Mouse (Mus musculus): Measurements from ENCODE around the gene Nsun3. TPM values are rescaled to one million over a fixed set of nuclear protein-coding genes. Genes with fewer than 3 reads are reported as not detected.

The Nsun3 gene
- polyA plus RNA-seq, 1 experiment from 2014 or later, result 10.0 TPM

GRCm38 (mm10) chr16:62810855-62811254 lies 24.2 kb upstream of the Nsun3 start:
- H3K9me3 ChIP-seq (ENCODE audit: control insufficient read depth, low read length), result no peaks in the 10 kb centered on the region
- no peak overlapping the region for H3K4me2 ChIP-seq (replicated peaks; ENCODE audit: low read depth, low read length)
- no peak overlapping the region for H3K4me3 ChIP-seq (ENCODE audit: low read depth, low read length)
- DNase-seq (ENCODE audit: low spot score) (no peak), ATAC-seq (ENCODE audit: low FRiP score) (no peak)
- H3K27ac ChIP-seq (ENCODE audit: low read depth, low read length), result no peak overlapping the region
- no peaks in the 10 kb centered on the region for H3K36me3 ChIP-seq (ENCODE audit: control insufficient read depth, insufficient read depth, low read length)
- WGBS, result 94% methylated on average over 4 of the region's 4 CpGs
- no peaks in the 10 kb centered on the region for H3K4me1 ChIP-seq (replicated peaks; ENCODE audit: control insufficient read depth, insufficient read depth, low read length)
- H3K27me3 ChIP-seq (ENCODE audit: control insufficient read depth, insufficient read depth, low read length), result no peaks in the 10 kb centered on the region
- H3K9ac ChIP-seq (ENCODE audit: low read depth, low read length), result no peak overlapping the region

GRCm38 (mm10) chr16:62807249-62807979 lies 20.8 kb upstream of the Nsun3 start:
- WGBS, result 65% methylated on average over 8 of the region's 8 CpGs
- peak; percentile 33; the same call in 1 of the 2 replicates for ATAC-seq (ENCODE audit: low FRiP score)

GRCm38 (mm10) chr16:62804621-62805020 lies 18.0 kb upstream of the Nsun3 start:
- 96% methylated on average over 3 of the region's 3 CpGs for WGBS

More at GRCm38 (mm10) chr16:62807249-62807979, 20.8 kb upstream of the Nsun3 start:
- H3K4me3 ChIP-seq (ENCODE audit: low read depth, low read length), result no peak overlapping the region
- DNase-seq (ENCODE audit: low spot score), result no peak
- no peak overlapping the region for H3K27ac ChIP-seq (ENCODE audit: low read depth, low read length)
- H3K36me3 ChIP-seq (ENCODE audit: control insufficient read depth, insufficient read depth, low read length), result no peaks in the 10 kb centered on the region
- no peak overlapping the region for H3K4me2 ChIP-seq (replicated peaks; ENCODE audit: low read depth, low read length)
- no peaks in the 10 kb centered on the region for H3K4me1 ChIP-seq (replicated peaks; ENCODE audit: control insufficient read depth, insufficient read depth, low read length)
- H3K9ac ChIP-seq (ENCODE audit: low read depth, low read length), result no peak overlapping the region
- H3K9me3 ChIP-seq (ENCODE audit: control insufficient read depth, low read length), result no peaks in the 10 kb centered on the region
- H3K27me3 ChIP-seq (ENCODE audit: control insufficient read depth, insufficient read depth, low read length), result no peaks in the 10 kb centered on the region

GRCm38 (mm10) chr16:62799839-62800238 lies 13.2 kb upstream of the Nsun3 start:
- Histone ChIP-seq H3K4me3 (ENCODE audit: low read depth, low read length) (no peak overlapping the region), H3K4me2 (replicated peaks; ENCODE audit: low read depth, low read length) (no peak overlapping the region)
- WGBS, result 82% methylated on average over 3 of the region's 3 CpGs

More at GRCm38 (mm10) chr16:62804621-62805020, 18.0 kb upstream of the Nsun3 start:
- H3K27me3 ChIP-seq (ENCODE audit: control insufficient read depth, insufficient read depth, low read length), result no peaks in the 10 kb centered on the region
- no peak overlapping the region for H3K4me3 ChIP-seq (ENCODE audit: low read depth, low read length)
- H3K9ac ChIP-seq (ENCODE audit: low read depth, low read length), result no peak overlapping the region
- no peaks in the 10 kb centered on the region for H3K4me1 ChIP-seq (replicated peaks; ENCODE audit: control insufficient read depth, insufficient read depth, low read length)
- no peak overlapping the region for H3K27ac ChIP-seq (ENCODE audit: low read depth, low read length)
- H3K36me3 ChIP-seq (ENCODE audit: control insufficient read depth, insufficient read depth, low read length), result no peaks in the 10 kb centered on the region
- ATAC-seq (ENCODE audit: low FRiP score) (no peak), DNase-seq (ENCODE audit: low spot score) (no peak)
- H3K4me2 ChIP-seq (replicated peaks; ENCODE audit: low read depth, low read length), result no peak overlapping the region
- no peaks in the 10 kb centered on the region for H3K9me3 ChIP-seq (ENCODE audit: control insufficient read depth, low read length)

GRCm38 (mm10) chr16:62799426-62799825 lies 12.8 kb upstream of the Nsun3 start:
- Histone ChIP-seq H3K36me3 (ENCODE audit: control insufficient read depth, insufficient read depth, low read length) (no peaks in the 10 kb centered on the region), H3K4me3 (ENCODE audit: low read depth, low read length) (no peak overlapping the region), H3K27me3 (ENCODE audit: control insufficient read depth, insufficient read depth, low read length) (no peaks in the 10 kb centered on the region), H3K9ac (ENCODE audit: low read depth, low read length) (no peak overlapping the region), H3K4me2 (replicated peaks; ENCODE audit: low read depth, low read length) (no peak overlapping the region), H3K9me3 (ENCODE audit: control insufficient read depth, low read length) (no peaks in the 10 kb centered on the region), H3K27ac (ENCODE audit: low read depth, low read length) (no peak overlapping the region), H3K4me1 (replicated peaks; ENCODE audit: control insufficient read depth, insufficient read depth, low read length) (no peaks in the 10 kb centered on the region)
- ATAC-seq (ENCODE audit: low FRiP score) (no peak), DNase-seq (ENCODE audit: low spot score) (no peak)
- 88% methylated on average over 4 of the region's 4 CpGs for whole genome bisulfite sequencing

More at GRCm38 (mm10) chr16:62799839-62800238, 13.2 kb upstream of the Nsun3 start:
- no peaks in the 10 kb centered on the region for H3K4me1 ChIP-seq (replicated peaks; ENCODE audit: control insufficient read depth, insufficient read depth, low read length)
- no peak for DNase-seq (ENCODE audit: low spot score)
- no peak overlapping the region for H3K27ac ChIP-seq (ENCODE audit: low read depth, low read length)
- H3K27me3 ChIP-seq (ENCODE audit: control insufficient read depth, insufficient read depth, low read length), result no peaks in the 10 kb centered on the region
- no peaks in the 10 kb centered on the region for H3K9me3 ChIP-seq (ENCODE audit: control insufficient read depth, low read length)
- no peak overlapping the region for H3K9ac ChIP-seq (ENCODE audit: low read depth, low read length)
- ATAC-seq (ENCODE audit: low FRiP score), result no peak
- H3K36me3 ChIP-seq (ENCODE audit: control insufficient read depth, insufficient read depth, low read length), result no peaks in the 10 kb centered on the region

- WGBS, result 91% methylated on average over 3 of the region's 3 CpGs
- H3K27ac ChIP-seq (ENCODE audit: low read depth, low read length), result no peak overlapping the region
- H3K4me2 ChIP-seq (replicated peaks; ENCODE audit: low read depth, low read length), result no peak overlapping the region
- ATAC-seq (ENCODE audit: low FRiP score), result no peak
- no peak overlapping the region for H3K9ac ChIP-seq (ENCODE audit: low read depth, low read length)
- DNase-seq (ENCODE audit: low spot score), result no peak
- no peaks in the 10 kb centered on the region for H3K4me1 ChIP-seq (replicated peaks; ENCODE audit: control insufficient read depth, insufficient read depth, low read length)
- H3K4me3 ChIP-seq (ENCODE audit: low read depth, low read length), result no peak overlapping the region
- no peaks in the 10 kb centered on the region for H3K36me3 ChIP-seq (ENCODE audit: control insufficient read depth, insufficient read depth, low read length)
- no peaks in the 10 kb centered on the region for H3K27me3 ChIP-seq (ENCODE audit: control insufficient read depth, insufficient read depth, low read length)
- H3K9me3 ChIP-seq (ENCODE audit: control insufficient read depth, low read length), result no peaks in the 10 kb centered on the region
Observed at GRCm38 (mm10) chr16:62798808-62799207, 12.2 kb upstream of the Nsun3 start.

GRCm38 (mm10) chr16:62796608-62797007 lies 10.0 kb upstream of the Nsun3 start:
- Histone ChIP-seq H3K4me1 (replicated peaks; ENCODE audit: control insufficient read depth, insufficient read depth, low read length) (no peaks in the 10 kb centered on the region), H3K27ac (ENCODE audit: low read depth, low read length) (no peak overlapping the region), H3K27me3 (ENCODE audit: control insufficient read depth, insufficient read depth, low read length) (no peaks in the 10 kb centered on the region), H3K4me2 (replicated peaks; ENCODE audit: low read depth, low read length) (no peak overlapping the region), H3K9ac (ENCODE audit: low read depth, low read length) (no peak overlapping the region), H3K36me3 (ENCODE audit: control insufficient read depth, insufficient read depth, low read length) (no peaks in the 10 kb centered on the region), H3K4me3 (ENCODE audit: low read depth, low read length) (no peak overlapping the region), H3K9me3 (ENCODE audit: control insufficient read depth, low read length) (no peaks in the 10 kb centered on the region)
- no peak for ATAC-seq (ENCODE audit: low FRiP score)
- DNase-seq (ENCODE audit: low spot score), result no peak
- WGBS, result 89% methylated on average over 1 of the region's 1 CpGs

GRCm38 (mm10) chr16:62782229-62782628 lies 4.4 kb downstream of the Nsun3 start:
- Histone ChIP-seq H3K4me1 (replicated peaks; ENCODE audit: control insufficient read depth, insufficient read depth, low read length) (peaks cover 3% of the 10 kb centered on the region; the same call in 1 of the 2 replicates), H3K27ac (ENCODE audit: low read depth, low read length) (no peak overlapping the region), H3K9me3 (ENCODE audit: control insufficient read depth, low read length) (no peaks in the 10 kb centered on the region), H3K4me3 (ENCODE audit: low read depth, low read length) (no peak overlapping the region), H3K27me3 (ENCODE audit: control insufficient read depth, insufficient read depth, low read length) (no peaks in the 10 kb centered on the region), H3K36me3 (ENCODE audit: control insufficient read depth, insufficient read depth, low read length) (no peaks in the 10 kb centered on the region), H3K4me2 (replicated peaks; ENCODE audit: low read depth, low read length) (no peak overlapping the region), H3K9ac (ENCODE audit: low read depth, low read length) (no peak overlapping the region)
- ATAC-seq (ENCODE audit: low FRiP score) (no peak), DNase-seq (ENCODE audit: low spot score) (peak; percentile 26)
- 77% methylated on average over 5 of the region's 5 CpGs for WGBS

GRCm38 (mm10) chr16:62778282-62778681 lies 8.3 kb downstream of the Nsun3 start:
- H3K9ac ChIP-seq (ENCODE audit: low read depth, low read length), result no peak overlapping the region
- 77% methylated on average over 10 of the region's 10 CpGs for WGBS
- H3K9me3 ChIP-seq (ENCODE audit: control insufficient read depth, low read length), result no peaks in the 10 kb centered on the region
- DNase-seq (ENCODE audit: low spot score), result no peak
- no peak overlapping the region for H3K4me2 ChIP-seq (replicated peaks; ENCODE audit: low read depth, low read length)
- H3K4me3 ChIP-seq (ENCODE audit: low read depth, low read length), result no peak overlapping the region
- no peaks in the 10 kb centered on the region for H3K36me3 ChIP-seq (ENCODE audit: control insufficient read depth, insufficient read depth, low read length)
- H3K4me1 ChIP-seq (replicated peaks; ENCODE audit: control insufficient read depth, insufficient read depth, low read length), result no peaks in the 10 kb centered on the region
- no peak for ATAC-seq (ENCODE audit: low FRiP score)
- no peaks in the 10 kb centered on the region for H3K27me3 ChIP-seq (ENCODE audit: control insufficient read depth, insufficient read depth, low read length)
- no peak overlapping the region for H3K27ac ChIP-seq (ENCODE audit: low read depth, low read length)
